Mouse (Mus musculus): ENCODE measurements at regions not wholly inside any gene's neighbourhood (a gene's known extent, or its start where the extent isn't known, plus 50 kb on each side); places are given as distances from the start of the nearest gene placed in this dataset.
"Not testable (repeated sequence)": the region's sequence is repeated elsewhere in the genome, so short reads cannot be mapped to it uniquely, and the experiment has no call there.

DNA sequence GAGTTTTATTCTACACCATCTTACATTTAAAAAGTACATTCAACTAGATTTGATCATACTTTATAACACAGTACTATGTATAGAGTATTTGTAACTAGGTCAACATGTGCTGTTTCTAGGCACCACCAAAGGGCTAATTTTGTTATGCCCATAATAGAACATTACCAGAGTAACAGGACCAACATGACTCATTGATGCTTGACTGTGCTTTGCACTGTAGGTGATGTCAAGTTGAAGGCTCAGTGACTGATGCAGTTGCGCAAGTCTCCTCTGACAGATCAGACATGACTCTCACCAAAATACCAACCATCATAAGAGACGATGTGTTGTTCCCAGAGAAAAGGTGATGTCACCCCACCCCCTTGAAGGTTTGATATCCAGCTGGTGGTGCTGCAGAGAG, 108.5 kb downstream of the Mrpl39 start:
- DNase-seq: no peak

DNA sequence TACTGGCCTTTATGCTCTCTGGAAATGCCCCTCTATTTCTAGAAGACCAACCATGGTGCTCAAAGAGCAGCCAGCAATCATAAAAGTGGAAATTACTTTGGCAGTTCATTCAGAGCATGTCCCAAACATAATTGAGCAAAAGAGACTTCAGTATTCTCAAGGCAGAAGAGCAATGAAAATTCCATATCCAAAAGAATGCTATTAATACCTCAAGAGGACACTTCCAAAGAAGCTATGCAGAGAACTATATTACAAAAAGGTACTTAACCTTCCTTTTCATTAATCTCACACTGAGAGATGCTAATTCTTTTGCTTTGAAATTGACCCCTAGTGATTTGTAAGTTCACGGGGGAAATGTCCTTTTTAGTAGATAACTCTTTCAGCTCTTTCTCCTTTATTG, 105.7 kb downstream of the Mrpl39 start:
- no peak for DNase-seq

DNA sequence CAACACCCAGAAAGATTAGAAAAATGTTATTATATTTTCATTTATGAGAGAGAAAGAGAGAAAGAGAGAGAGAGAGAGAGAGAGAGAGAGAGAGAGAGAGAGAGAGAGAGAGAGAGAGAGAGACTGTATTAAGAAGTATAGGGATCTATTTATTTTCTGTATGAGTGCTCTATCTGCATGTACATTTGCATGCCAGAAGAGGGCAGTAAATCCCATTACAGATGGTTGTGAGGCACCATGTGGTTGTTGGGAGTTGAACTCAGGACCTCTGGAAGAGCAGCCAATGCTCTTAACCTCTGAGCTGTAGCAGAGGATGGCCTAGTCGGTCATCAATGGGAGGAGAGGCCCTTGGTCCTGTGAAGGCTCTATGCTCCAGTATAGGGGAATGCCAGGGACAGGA, 91.1 kb downstream of the Mrpl39 start:
- not testable (repeated sequence) for DNase-seq

DNA sequence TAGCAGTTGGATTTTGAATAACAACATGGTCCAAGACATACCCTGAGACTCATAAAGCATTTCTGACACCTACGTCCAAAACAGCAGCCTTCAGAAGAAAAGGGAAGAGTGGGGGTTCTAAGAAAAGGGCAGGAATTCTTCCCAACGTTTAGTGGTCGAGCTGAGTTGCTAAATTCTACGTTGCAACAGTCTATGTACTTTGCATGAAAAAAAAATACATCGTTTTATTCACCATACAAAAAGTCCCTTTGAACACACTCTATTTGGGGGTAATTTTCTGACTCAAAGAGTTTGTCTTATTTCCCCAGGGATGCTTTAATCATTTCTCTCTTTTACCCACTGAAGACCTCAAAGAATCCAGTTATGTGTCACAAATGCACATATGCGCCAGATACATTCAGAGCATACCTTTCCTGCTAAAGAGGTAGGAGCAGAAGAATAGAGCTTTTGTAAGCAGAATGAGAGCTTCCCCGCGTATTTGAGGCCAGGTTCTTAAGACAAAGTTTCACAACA, 89.3 kb downstream of the Mrpl39 start:
- DNase-seq: no peak

DNA sequence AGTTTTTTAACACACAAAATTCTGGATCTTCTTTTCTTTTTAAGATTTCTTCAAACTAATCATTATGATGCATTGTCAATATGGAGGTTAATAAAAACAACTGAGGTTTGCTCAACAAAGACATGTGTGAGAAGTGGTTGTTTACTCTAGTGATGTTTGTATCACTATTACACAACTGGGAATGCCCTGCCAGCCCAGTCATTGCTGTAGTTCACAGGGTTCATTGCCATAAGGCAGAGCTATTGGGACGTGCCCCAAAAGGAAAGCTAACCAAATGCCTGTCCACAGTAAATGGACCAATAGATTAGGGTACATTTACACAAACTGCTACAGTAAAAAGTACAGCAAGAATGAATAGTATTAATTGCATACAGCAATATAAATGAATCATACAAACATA, 84.9 kb downstream of the Mrpl39 start:
- DNase-seq: no peak

DNA sequence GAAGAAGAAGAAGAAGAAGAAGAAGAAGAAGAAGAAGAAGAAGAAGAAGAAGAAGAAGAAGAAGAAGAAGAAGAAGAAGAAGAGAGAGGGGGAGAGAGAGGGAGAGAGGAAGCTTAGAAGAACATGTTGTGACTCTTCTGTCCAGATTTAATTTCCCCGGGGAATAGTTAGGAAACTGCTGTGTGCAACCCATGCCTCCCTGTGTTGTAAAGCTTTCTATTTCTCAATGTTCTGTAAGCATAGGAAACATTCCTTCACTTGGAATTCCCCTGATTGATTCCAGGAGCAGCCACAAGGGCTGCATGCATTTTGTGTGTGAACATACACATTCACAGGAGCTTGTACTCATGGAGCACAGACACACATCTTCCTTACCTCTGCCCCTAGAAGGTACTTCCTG, 81.7 kb downstream of the Mrpl39 start:
- DNase-seq: no peak

DNA sequence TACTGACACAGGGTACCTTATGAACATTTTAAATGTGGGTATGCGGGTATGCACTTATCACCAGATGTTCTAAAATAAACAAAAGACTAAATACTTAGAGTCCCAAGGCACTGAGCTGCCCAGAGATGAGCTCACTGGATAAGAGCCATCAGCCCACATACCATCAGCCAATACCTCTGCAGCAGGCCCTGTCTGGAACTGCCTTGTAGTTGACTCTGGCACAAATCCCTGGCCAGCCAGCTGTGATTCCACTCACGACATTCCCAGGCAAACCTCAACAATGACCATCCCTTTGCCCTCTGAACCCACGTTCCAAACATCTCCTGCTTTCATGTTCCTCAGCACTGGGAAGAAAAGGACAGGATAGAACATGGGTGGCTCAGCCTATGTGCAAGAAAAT, 73.7 kb downstream of the Mrpl39 start:
- peak; percentile 6 for DNase-seq

DNA sequence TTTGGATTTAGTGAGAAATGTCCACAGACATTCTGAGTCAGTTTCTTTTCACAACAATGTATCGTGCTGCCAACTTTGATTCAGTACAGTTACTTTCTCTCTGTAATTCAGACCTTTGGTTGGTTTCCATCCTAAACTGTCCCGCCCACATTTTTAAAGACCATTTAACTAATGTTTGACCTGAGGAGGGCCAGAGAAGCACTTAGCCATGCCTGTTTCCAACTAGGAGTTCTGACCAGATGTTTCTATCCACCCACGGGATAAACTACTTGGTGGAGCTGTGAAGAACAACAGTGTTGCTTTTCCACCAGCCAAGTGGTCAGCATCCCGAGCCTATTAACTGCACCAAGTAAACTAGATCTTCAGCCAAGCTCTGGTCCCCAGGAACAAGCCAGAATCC, 72.0 kb downstream of the Mrpl39 start:
- DNase-seq: no peak

Data from heart, postnatal 4 days (tissue).